ENCODE assay signal across 14 mouse cellular contexts in the genomic region with DNA sequence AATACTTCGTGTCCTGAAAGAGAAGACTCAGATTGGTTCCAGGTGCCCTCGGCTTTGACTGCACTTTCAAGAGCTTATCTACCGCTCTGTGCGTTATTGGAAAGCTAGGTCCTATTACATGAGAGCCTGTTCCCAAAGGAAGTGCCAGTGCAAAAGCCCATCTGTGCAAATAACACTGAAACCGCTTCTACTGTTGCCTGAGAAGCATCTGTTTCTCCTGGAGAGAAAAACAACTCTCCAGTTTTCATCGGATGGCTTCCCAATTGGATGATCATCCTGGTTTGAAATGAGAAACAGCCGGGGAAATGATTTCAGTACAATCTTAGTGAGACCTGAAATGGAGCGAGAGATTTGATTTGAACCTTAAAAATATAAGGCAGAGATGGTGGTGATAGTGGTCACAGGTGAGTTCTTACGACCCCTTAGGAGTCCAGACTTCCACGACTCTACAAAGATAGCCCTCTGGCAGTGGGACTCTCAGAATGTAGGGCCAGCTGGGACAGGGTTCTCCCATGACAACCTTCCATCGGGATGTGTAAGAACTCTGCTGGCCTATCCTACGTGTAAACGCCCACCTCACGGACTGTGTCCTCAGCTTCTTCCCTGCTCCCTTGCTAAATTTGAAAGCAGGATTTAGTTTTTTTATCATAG.
DNase-seq lines count a peak whose midpoint lies in the region; ATAC-seq lines count a peak whose summit lies in the region.
"Had no signal": no experiment of that assay in that cellular context is flagged by ENCODE, and none has a peak within 500 bp of the region (broad histone marks: within the 10 kb centered on the region; RNA-seq: fewer than 3 reads in every experiment).

No protein-coding gene starts in this region.

- peaks cover 12% of the 10 kb centered on the region for H3K4me1 ChIP-seq in neural tube, embryonic 13.5 days (replicated peaks)
- no peaks in the 10 kb centered on the region for H3K4me1 ChIP-seq in neural tube, embryonic 15.5 days
- peaks cover 12% of the 10 kb centered on the region for H3K4me1 ChIP-seq in embryonic facial prominence, embryonic 10.5 days
- no peaks in the 10 kb centered on the region for H3K4me1 ChIP-seq in limb, embryonic 15.5 days
- H3K4me1 ChIP-seq in intestine, embryonic 15.5 days (replicated peaks): no peaks in the 10 kb centered on the region
- H3K4me1 ChIP-seq: lung, embryonic 15.5 days had no signal

- H3K4me2 ChIP-seq in neural tube, embryonic 13.5 days: no peak overlapping the region
- no peak overlapping the region for H3K4me2 ChIP-seq in neural tube, embryonic 15.5 days
- H3K4me2 ChIP-seq in limb, embryonic 15.5 days: no peak overlapping the region
- H3K4me2 ChIP-seq in intestine, embryonic 15.5 days (replicated peaks): no peak overlapping the region
- H3K4me2 ChIP-seq: lung, embryonic 15.5 days had no signal

- H3K9ac ChIP-seq in neural tube, embryonic 13.5 days: no peak overlapping the region
- H3K9ac ChIP-seq in neural tube, embryonic 15.5 days (replicated peaks): no peak overlapping the region
- no peak overlapping the region for H3K9ac ChIP-seq in limb, embryonic 15.5 days
- no peak overlapping the region for H3K9ac ChIP-seq in intestine, embryonic 15.5 days
- H3K9ac ChIP-seq: lung, embryonic 15.5 days had no signal

- H3K27me3 ChIP-seq in neural tube, embryonic 13.5 days: no peaks in the 10 kb centered on the region
- no peaks in the 10 kb centered on the region for H3K27me3 ChIP-seq in neural tube, embryonic 15.5 days (replicated peaks)
- H3K27me3 ChIP-seq in embryonic facial prominence, embryonic 10.5 days (replicated peaks; ENCODE audit: low read depth, poor library complexity, severe bottlenecking): no peaks in the 10 kb centered on the region
- no peaks in the 10 kb centered on the region for H3K27me3 ChIP-seq in limb, embryonic 15.5 days
- H3K27me3 ChIP-seq in intestine, embryonic 15.5 days (replicated peaks): no peaks in the 10 kb centered on the region
- H3K27me3 ChIP-seq: lung, embryonic 15.5 days had no signal

- 63% methylated on average over 14 of the region's 14 CpGs for WGBS in neural tube, embryonic 13.5 days
- WGBS in neural tube, embryonic 15.5 days: 65% methylated on average over 14 of the region's 14 CpGs
- WGBS in embryonic facial prominence, embryonic 10.5 days: 49% methylated on average over 14 of the region's 14 CpGs
- 48% methylated on average over 14 of the region's 14 CpGs for WGBS in limb, embryonic 15.5 days
- 80% methylated on average over 14 of the region's 14 CpGs for WGBS in intestine, embryonic 15.5 days

- H3K36me3 ChIP-seq in neural tube, embryonic 13.5 days: no peaks in the 10 kb centered on the region
- no peaks in the 10 kb centered on the region for H3K36me3 ChIP-seq in neural tube, embryonic 15.5 days
- H3K36me3 ChIP-seq in embryonic facial prominence, embryonic 10.5 days (replicated peaks): no peaks in the 10 kb centered on the region
- no peaks in the 10 kb centered on the region for H3K36me3 ChIP-seq in limb, embryonic 15.5 days
- no peaks in the 10 kb centered on the region for H3K36me3 ChIP-seq in intestine, embryonic 15.5 days
- H3K36me3 ChIP-seq: lung, embryonic 15.5 days had no signal

- peak; percentile 71 for DNase-seq in heart, adult 11 months
- DNase-seq in heart, postnatal 25 days (ENCODE audit: low spot score): no peak
- DNase-seq in embryonic facial prominence, embryonic 10.5 days (ENCODE audit: low spot score): peak; percentile 51
- DNase-seq in heart, adult 9 months (ENCODE audit: low spot score in 2 of 2): no peak
- DNase-seq: adrenal gland, postnatal 36 days; gastrocnemius, postnatal 14 days; kidney, adult 9 months; thymus, postnatal 4 days had no signal

- peak overlapping the region; percentile 69 for H3K27ac ChIP-seq in neural tube, embryonic 13.5 days (replicated peaks)
- no peak overlapping the region for H3K27ac ChIP-seq in neural tube, embryonic 15.5 days (replicated peaks)
- no peak overlapping the region for H3K27ac ChIP-seq in embryonic facial prominence, embryonic 10.5 days (replicated peaks)
- peak overlapping the region; percentile 28; the same call in 1 of the 2 replicates for H3K27ac ChIP-seq in limb, embryonic 15.5 days
- no peak overlapping the region for H3K27ac ChIP-seq in intestine, embryonic 15.5 days
- H3K27ac ChIP-seq: left cerebral cortex, adult 2 months; lung, embryonic 15.5 days had no signal

- H3K4me3 ChIP-seq in neural tube, embryonic 13.5 days: no peak overlapping the region
- no peak overlapping the region for H3K4me3 ChIP-seq in neural tube, embryonic 15.5 days (replicated peaks)
- H3K4me3 ChIP-seq in embryonic facial prominence, embryonic 10.5 days: no peak overlapping the region
- H3K4me3 ChIP-seq in limb, embryonic 15.5 days: no peak overlapping the region
- no peak overlapping the region for H3K4me3 ChIP-seq in intestine, embryonic 15.5 days (replicated peaks)
- H3K4me3 ChIP-seq: left cerebral cortex, adult 2 months; lung, embryonic 15.5 days had no signal

- intact Hi-C loops in heart, postnatal 25 days (cut with DNase I): no loop called here

- no peak for ATAC-seq in neural tube, embryonic 13.5 days (ENCODE audit: low read depth)
- no peak for ATAC-seq in neural tube, embryonic 15.5 days (ENCODE audit: low FRiP score)
- no peak for ATAC-seq in limb, embryonic 15.5 days (ENCODE audit: insufficient number of reproducible peaks, low FRiP score, low TSS enrichment, low read depth)
- no peak for ATAC-seq in intestine, embryonic 15.5 days

- no peaks in the 10 kb centered on the region for H3K9me3 ChIP-seq in neural tube, embryonic 13.5 days
- H3K9me3 ChIP-seq in neural tube, embryonic 15.5 days (replicated peaks): no peaks in the 10 kb centered on the region
- H3K9me3 ChIP-seq in embryonic facial prominence, embryonic 10.5 days: no peaks in the 10 kb centered on the region
- H3K9me3 ChIP-seq in limb, embryonic 15.5 days: no peaks in the 10 kb centered on the region
- H3K9me3 ChIP-seq in intestine, embryonic 15.5 days: no peaks in the 10 kb centered on the region
- H3K9me3 ChIP-seq: lung, embryonic 15.5 days had no signal

Comparison
In these comparisons a context has a peak if more than half of its experiments do, and no peak if none do; other contexts are left out.
1. DNase-seq: peak in heart, adult 11 months (single experiment) and embryonic facial prominence, embryonic 10.5 days (single experiment); none in heart, postnatal 25 days (single experiment) and heart, adult 9 months (0 of 2).
2. H3K27ac ChIP-seq: peak in neural tube, embryonic 13.5 days (single experiment) and limb, embryonic 15.5 days (single experiment); none in neural tube, embryonic 15.5 days (single experiment), embryonic facial prominence, embryonic 10.5 days (single experiment) and intestine, embryonic 15.5 days (single experiment).